Mouse (Mus musculus) embryo, embryonic 11.5 days (tissue): ENCODE data around the gene H2al1i.
"Not testable (repeated sequence)": the region's sequence is repeated elsewhere in the genome, so short reads cannot be mapped to it uniquely, and the experiment has no call there.

Source experiments
- DNase-seq: peaks from one replicate; pipeline ENCODE4 v3.0.0-alpha.2; 2012; ENCODE audit warnings: low read depth, low spot score

Gene H2al1i

DNA sequence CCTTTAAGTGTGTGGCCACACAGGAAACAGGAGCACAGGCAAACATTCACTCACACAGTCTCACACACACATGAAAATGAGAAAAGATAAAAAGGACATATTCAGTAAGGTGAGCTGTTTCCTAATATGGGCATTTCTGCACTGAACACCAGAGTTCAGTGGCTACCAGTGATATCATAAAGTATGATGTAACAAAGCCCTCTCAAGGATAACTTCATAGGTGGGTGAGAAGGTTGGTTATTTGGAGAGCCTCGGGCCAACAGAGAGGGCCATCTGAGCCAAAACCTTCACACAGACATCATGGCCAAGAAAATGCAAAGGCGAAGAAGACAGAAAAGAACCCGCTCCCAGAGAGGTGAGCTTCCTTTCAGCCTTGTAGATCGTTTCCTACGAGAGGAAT, at the start of gene H2al1i:
Gene H2al1i (plus strand): TSS at position 301 of the 400 bp plus-strand sequence.
- not testable (repeated sequence) for DNase-seq

GRCm38 (mm10) chrX:11277083-11277482, 47.4 kb upstream of the H2al1i start:
- no peak for DNase-seq

DNA sequence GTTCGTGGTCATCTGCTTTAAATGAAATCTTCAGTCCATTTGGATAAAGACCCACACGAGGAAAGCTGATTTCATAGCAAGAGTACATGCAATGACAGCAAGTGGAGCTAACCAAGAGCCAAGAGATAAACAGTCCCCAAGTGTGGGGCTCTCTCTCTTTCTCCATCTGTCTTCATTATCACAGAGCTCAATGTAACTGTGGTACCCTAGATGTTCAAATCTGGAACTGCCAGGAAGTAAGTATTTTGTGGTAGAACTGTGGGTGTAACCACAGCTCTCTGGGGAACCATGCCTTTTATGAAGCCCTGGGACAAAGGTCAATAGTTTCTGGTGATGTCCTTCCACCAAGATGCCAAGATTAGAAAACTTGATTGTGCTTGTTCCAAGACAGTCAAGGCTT, 43.7 kb upstream of the H2al1i start:
- no peak for DNase-seq

- DNase-seq = no peak
Observed at GRCm38 (mm10) chrX:11288306-11288882, 36.1 kb upstream of the H2al1i start.

GRCm38 (mm10) chrX:11289244-11289643, 35.2 kb upstream of the H2al1i start:
- DNase-seq = no peak

DNA sequence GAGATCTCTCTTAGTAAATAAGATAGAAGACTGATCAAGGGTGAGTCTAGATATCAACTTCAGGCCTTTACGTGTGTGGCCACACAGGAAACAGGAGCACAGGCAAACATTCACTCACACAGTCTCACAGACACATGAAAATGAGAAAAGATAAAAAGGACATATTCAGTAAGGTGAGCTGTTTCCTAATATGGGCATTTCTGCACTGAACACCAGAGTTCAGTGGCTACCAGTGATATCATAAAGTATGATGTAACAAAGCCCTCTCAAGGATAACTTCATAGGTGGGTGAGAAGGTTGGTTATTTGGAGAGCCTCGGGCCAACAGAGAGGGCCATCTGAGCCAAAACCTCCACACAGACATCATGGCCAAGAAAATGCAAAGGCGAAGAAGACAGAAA, 25.5 kb upstream of the H2al1i start, which contains the start of gene H2al1a:
Gene H2al1a (plus strand): TSS at position 301 of the 400 bp plus-strand sequence.
- not testable (repeated sequence) for DNase-seq

GRCm38 (mm10) chrX:11302132-11302531, 22.3 kb upstream of the H2al1i start, which contains the start of gene H2al1b:
Gene H2al1b, plus strand, starts transcription at chrX:11302432.
- DNase-seq = not testable (repeated sequence)

GRCm38 (mm10) chrX:11305355-11305754, 19.1 kb upstream of the H2al1i start, which contains the start of gene H2al1c:
Gene H2al1c, plus strand, starts transcription at chrX:11305655.
- not testable (repeated sequence) for DNase-seq

GRCm38 (mm10) chrX:11308524-11308923, 15.9 kb upstream of the H2al1i start, which contains the start of gene H2al1d:
Gene H2al1d, plus strand, starts transcription at chrX:11308824.
- not testable (repeated sequence) for DNase-seq

- DNase-seq = not testable (repeated sequence)
Observed at GRCm38 (mm10) chrX:11311634-11312033, 12.8 kb upstream of the H2al1i start, which contains the start of gene H2al1e. Gene H2al1e, plus strand, starts transcription at chrX:11311934.

GRCm38 (mm10) chrX:11314858-11315257, 9.6 kb upstream of the H2al1i start, which contains the start of gene H2al1f:
Gene H2al1f, plus strand, starts transcription at chrX:11315158.
- not testable (repeated sequence) for DNase-seq

- not testable (repeated sequence) for DNase-seq
Observed at GRCm38 (mm10) chrX:11317956-11318355, 6.5 kb upstream of the H2al1i start, which contains the start of gene H2al1g. Gene H2al1g, plus strand, starts transcription at chrX:11318256.

DNA sequence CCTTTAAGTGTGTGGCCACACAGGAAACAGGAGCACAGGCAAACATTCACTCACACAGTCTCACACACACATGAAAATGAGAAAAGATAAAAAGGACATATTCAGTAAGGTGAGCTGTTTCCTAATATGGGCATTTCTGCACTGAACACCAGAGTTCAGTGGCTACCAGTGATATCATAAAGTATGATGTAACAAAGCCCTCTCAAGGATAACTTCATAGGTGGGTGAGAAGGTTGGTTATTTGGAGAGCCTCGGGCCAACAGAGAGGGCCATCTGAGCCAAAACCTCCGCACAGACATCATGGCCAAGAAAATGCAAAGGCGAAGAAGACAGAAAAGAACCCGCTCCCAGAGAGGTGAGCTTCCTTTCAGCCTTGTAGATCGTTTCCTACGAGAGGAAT, 3.3 kb upstream of the H2al1i start, which contains the start of gene H2al1h:
Gene H2al1h (plus strand): TSS at position 301 of the 400 bp plus-strand sequence.
- DNase-seq = not testable (repeated sequence)

GRCm38 (mm10) chrX:11327522-11327921, 3.1 kb downstream of the H2al1i start, which contains the start of gene H2al1j:
Gene H2al1j, plus strand, starts transcription at chrX:11327822.
- not testable (repeated sequence) for DNase-seq

- DNase-seq = no peak
Observed at GRCm38 (mm10) chrX:11345762-11346161, 21.3 kb downstream of the H2al1i start.

DNA sequence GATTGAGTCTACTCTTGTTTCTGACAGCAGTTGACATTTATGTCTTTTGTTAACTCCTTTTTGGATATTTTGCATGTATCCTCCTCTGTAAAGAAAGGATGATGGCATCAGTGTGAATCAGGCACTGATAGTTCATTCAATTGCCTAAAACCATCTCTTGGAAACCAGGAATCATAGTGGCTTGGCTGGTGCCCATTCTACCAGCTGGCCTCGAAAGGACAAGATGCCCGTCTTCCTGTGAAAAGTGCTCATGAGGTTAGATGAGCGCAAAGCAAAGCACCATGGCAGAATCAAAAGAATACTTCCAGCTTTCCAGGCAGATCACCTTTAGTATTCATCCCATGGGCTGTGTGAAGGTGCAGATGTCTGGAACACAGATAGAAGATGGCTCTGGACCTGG, 22.3 kb downstream of the H2al1i start:
- DNase-seq = no peak

- no peak for DNase-seq
Observed at GRCm38 (mm10) chrX:11360823-11361222, 36.4 kb downstream of the H2al1i start.

DNA sequence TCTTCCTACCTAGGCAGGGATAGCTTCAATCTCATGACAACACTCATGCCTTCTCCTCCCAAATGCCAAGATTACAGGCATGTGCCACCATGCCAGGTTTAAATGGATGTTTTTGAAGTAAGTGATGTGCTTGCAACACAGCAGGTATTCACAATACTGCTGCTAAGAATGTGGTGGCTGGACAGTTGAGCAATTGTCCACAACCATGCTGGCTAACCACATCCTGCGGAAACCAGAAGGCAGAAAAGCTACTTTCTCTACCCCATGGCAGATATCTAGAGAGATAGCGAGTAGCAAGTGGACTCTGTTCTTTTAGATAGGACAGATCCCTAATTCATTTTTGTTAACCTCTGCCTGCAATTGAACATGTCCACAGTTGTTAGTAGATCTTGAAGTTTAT, 36.8 kb downstream of the H2al1i start:
- DNase-seq = no peak

- no peak for DNase-seq
Observed at GRCm38 (mm10) chrX:11363890-11364289, 39.4 kb downstream of the H2al1i start.

DNA sequence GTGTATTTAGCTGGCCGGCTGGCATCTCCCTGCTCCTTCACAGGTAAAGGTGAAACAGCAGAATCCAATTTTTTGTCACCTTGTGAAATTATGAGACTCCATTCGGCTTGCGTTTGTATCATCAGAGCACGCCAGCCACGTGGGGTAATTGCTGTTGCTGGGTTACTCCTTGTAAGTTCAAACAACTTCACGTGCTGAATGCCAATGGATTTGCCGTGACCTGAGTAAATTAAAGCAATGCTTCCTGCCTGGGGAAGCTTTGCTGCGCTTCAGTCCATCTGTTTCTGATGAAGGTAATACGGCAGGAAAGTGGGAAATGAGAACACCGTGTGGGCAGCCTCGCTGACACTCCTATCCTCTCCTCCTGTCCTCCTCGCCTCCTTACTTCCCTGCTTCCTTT, 40.7 kb downstream of the H2al1i start:
- DNase-seq = no peak
